In the genomic region with DNA sequence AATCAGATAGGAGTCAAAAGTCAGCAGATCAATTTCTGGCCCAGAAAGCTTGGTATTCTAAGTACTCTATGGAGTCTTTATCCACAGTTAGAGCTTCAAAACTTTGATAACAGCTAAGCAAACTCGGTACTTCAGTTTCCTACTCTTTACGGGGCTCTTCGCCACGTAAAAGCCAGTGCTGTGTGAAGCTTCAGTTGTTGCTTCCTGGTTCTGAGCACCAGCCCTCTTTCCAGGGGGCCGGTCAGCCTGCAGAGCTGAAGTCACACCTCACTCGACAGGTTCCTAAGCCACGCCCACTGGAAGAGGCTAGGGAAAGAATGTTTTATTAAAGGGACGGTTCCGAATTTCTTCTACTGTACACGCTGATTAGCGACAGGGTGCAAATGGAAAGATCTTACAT, we compare ENCODE assay signal across 8 mouse cellular contexts. TPM values are rescaled to one million over a fixed set of nuclear protein-coding genes. Genes with fewer than 3 reads are reported as not detected.
DNase-seq lines count a peak whose midpoint lies in the region; ATAC-seq lines count a peak whose summit lies in the region.

No protein-coding gene starts in this region.

- DNase-seq in neural tube, embryonic 10.5 days (ENCODE audit: extremely low spot score, low spot score), result no peak
- peak; percentile 76 for DNase-seq in lung, postnatal 10 days
- peak; percentile 54 for DNase-seq in testis, postnatal 10 days (ENCODE audit: low spot score)
- DNase-seq in left cerebral cortex, postnatal 14 days (ENCODE audit: low spot score in 2 of 2), result no peak
- DNase-seq in MN1 (ENCODE audit: low spot score), result no peak

- H3K27ac ChIP-seq in neural tube, embryonic 12.5 days, result no peak overlapping the region
- no peak overlapping the region for H3K27ac ChIP-seq in kidney, embryonic 14.5 days (ENCODE audit: low read depth, low read length)

- no peaks in the 10 kb centered on the region for H3K4me1 ChIP-seq in neural tube, embryonic 12.5 days
- no peaks in the 10 kb centered on the region for H3K4me1 ChIP-seq in kidney, embryonic 14.5 days (ENCODE audit: control insufficient read depth, insufficient read depth, low read length)

- no peaks in the 10 kb centered on the region for H3K9me3 ChIP-seq in neural tube, embryonic 12.5 days
- no peaks in the 10 kb centered on the region for H3K9me3 ChIP-seq in kidney, embryonic 14.5 days (ENCODE audit: control insufficient read depth, low read length)

- intact Hi-C loops in left cerebral cortex, postnatal 14 days (cut with DNase I), result no loop called here

- ATAC-seq in neural tube, embryonic 12.5 days (ENCODE audit: low FRiP score, low read depth), result no peak
- ATAC-seq in granulocyte monocyte progenitor cell, adult 5-6 weeks (replicated peaks; ENCODE audit: poor library complexity, severe bottlenecking), result peak; percentile 99
- peak; percentile 91 for ATAC-seq in kidney, embryonic 14.5 days (ENCODE audit: low FRiP score, low TSS enrichment)

- H3K9ac ChIP-seq in neural tube, embryonic 12.5 days, result no peak overlapping the region
- H3K9ac ChIP-seq in kidney, embryonic 14.5 days (ENCODE audit: low read depth, low read length), result no peak overlapping the region; the same call in 1 of the 2 replicates

- H3K36me3 ChIP-seq in neural tube, embryonic 12.5 days, result no peaks in the 10 kb centered on the region
- H3K36me3 ChIP-seq in kidney, embryonic 14.5 days (ENCODE audit: control insufficient read depth, insufficient read depth, low read length), result no peaks in the 10 kb centered on the region

- H3K27me3 ChIP-seq in neural tube, embryonic 12.5 days (replicated peaks), result no peaks in the 10 kb centered on the region
- no peaks in the 10 kb centered on the region for H3K27me3 ChIP-seq in kidney, embryonic 14.5 days (ENCODE audit: control insufficient read depth, insufficient read depth, low read length)

- WGBS in neural tube, embryonic 12.5 days, result 26% methylated on average over 11 of the region's 11 CpGs
- 7% methylated on average over 11 of the region's 11 CpGs for WGBS in kidney, embryonic 14.5 days

- peak overlapping the region; percentile 25; the same call in 1 of the 2 replicates for H3K4me2 ChIP-seq in neural tube, embryonic 12.5 days (replicated peaks)
- peak overlapping the region; percentile 41 for H3K4me2 ChIP-seq in kidney, embryonic 14.5 days (replicated peaks; ENCODE audit: low read depth, low read length)

- no peak overlapping the region for H3K4me3 ChIP-seq in neural tube, embryonic 12.5 days
- peak overlapping the region; percentile 29 for H3K4me3 ChIP-seq in kidney, embryonic 14.5 days (ENCODE audit: low read length)

RNA-seq across cellular contexts. Expression of a gene that starts 36.6 kb away (rescaled TPM):
- polyA plus RNA-seq in neural tube, embryonic 12.5 days (2016; fragmentation: Nextera tagmentation; extraction: Ambion mirVana), result 0.64 and 0.91 TPM in 2 replicates
- total RNA-seq in granulocyte monocyte progenitor cell, adult 5-6 weeks (2014; fragmentation: Nextera tagmentation), result 0.60 and 1.4 TPM in 2 replicates
- 0.52 and 0.78 TPM in 2 replicates for total RNA-seq in granulocyte monocyte progenitor cell, adult 5-6 weeks (2017)
- polyA plus RNA-seq in kidney, embryonic 14.5 days (2014; fragmentation: Nextera tagmentation; extraction: Ambion mirVana), result 0.81 and 1.6 TPM in 2 replicates
- 10 to 100 TPM; 36.1 to 37.1 TPM for total RNA-seq in left cerebral cortex, postnatal 14 days (2021)

RNA-seq across cellular contexts. Expression of a gene that starts 47.0 kb away (rescaled TPM):
- polyA plus RNA-seq in neural tube, embryonic 12.5 days (2016; fragmentation: Nextera tagmentation; extraction: Ambion mirVana), result 2.0 and 3.4 TPM in 2 replicates
- total RNA-seq in granulocyte monocyte progenitor cell, adult 5-6 weeks (2014; fragmentation: Nextera tagmentation), result 1.3 and 2.6 TPM in 2 replicates
- total RNA-seq in granulocyte monocyte progenitor cell, adult 5-6 weeks (2017), result 1.2 and 2.1 TPM in 2 replicates
- 3.8 and 5.6 TPM in 2 replicates for polyA plus RNA-seq in kidney, embryonic 14.5 days (2014; fragmentation: Nextera tagmentation; extraction: Ambion mirVana)
- 1 to 10 TPM; 2.8 to 3.0 TPM for total RNA-seq in left cerebral cortex, postnatal 14 days (2021)

Comparison
In these comparisons a context has a peak if more than half of its experiments do, and no peak if none do; other contexts are left out.
1. DNase-seq: peak in lung, postnatal 10 days (single experiment) and testis, postnatal 10 days (single experiment); none in neural tube, embryonic 10.5 days (single experiment), left cerebral cortex, postnatal 14 days (0 of 2) and MN1 (single experiment).
2. RNA of a gene that starts 36.6 kb away (total RNA-seq): 36.1 to 37.1 TPM in left cerebral cortex, postnatal 14 days; 0.52 to 1.4 TPM in granulocyte monocyte progenitor cell, adult 5-6 weeks; every median in the first group is over 10 times any median in the second.